Mouse (Mus musculus) layer of hippocampus, adult 11-12 months (tissue): Measurements from ENCODE around the gene Tacc2.
"Not testable (repeated sequence)": the region's sequence is repeated elsewhere in the genome, so short reads cannot be mapped to it uniquely, and the experiment has no call there.

Experiments used
- DNase-seq: peaks from one replicate; pipeline ENCODE4 v3.0.0; 2022; ENCODE audit warnings: low spot score

The Tacc2 gene

DNA sequence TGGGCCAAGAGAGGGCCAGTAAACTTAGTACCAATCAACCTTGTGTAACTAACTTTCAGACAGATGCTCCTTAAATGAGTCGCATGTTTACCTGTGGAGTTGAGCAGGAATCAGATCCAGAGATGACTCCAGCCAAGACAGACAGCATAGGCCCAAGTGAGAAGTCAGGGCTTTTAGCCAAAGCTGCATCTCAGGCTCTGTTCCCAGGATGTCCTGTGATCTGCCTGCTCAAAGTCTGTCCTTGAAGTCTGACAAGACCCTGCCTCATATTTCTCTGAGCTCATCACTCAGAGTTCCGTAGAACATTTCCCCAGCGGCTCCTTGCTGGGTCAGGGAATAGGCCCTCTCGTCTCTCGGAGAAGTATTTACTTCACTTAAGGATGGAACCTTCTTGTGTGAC lies 73.4 kb downstream of the Tacc2 start:
- DNase-seq: no peak

DNA sequence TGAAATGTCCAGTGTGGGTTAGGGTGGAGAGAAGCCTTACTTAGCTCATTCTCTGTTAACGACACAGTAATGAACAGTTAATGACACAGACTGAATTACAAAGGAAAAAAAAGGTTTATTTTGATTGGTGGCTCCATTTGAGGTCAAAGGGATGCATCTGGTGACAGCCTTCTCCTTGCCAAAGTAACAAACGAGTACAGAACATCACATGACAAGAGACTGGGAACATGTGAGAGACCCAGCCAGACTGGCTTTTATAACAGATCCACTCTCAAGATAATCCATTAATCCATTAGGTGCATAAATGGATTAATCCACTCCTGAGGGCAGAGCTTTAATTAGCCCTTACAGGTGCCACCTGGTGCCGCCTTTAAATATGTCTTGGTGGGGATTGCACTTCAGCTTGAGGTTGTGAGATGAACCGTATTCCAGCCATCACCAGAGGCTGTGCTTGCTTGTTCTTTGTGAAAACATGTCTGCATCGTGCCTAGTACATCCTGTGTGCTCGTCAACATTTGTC lies 75.9 kb downstream of the Tacc2 start:
- DNase-seq: no peak

DNA sequence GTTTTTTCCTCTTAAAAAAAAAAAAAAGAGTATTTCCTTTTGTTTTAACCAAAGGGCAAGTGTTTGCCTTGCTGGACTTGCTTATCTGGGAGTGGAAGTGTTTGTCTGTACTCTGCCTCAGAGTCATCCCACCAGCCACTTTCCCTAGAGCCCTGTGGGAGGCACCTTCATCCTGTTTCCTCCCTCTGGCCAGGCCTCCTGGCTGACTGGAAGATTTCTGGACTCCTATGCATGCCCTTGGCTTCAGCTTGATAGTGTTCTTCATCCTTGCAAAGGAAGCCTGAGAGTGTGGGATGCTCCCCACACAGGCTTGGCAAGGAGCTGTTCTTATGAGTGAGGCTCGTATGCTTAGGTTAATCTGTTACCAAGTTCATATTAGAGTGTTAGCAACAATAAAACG lies 77.3 kb downstream of the Tacc2 start:
- DNase-seq: no peak

DNA sequence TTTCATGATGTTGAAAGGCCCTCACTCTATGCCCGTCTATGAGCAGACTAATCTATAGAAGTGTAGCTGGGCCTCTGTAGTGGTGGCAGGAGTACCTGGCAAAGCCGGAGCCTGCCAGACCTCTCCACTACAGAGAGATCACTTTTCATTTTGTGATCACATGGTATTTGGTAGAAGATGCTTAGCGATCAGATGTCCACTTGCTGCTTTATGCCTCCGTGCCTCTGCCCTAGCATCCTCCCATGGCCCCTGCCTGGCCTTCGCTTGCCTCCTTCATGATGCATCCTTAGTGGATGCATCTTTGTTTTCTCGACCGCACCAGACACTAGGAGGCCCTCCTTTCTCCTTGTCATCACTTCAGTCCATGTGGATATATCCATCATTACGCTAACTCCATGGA lies 79.7 kb downstream of the Tacc2 start:
- no peak for DNase-seq

DNA sequence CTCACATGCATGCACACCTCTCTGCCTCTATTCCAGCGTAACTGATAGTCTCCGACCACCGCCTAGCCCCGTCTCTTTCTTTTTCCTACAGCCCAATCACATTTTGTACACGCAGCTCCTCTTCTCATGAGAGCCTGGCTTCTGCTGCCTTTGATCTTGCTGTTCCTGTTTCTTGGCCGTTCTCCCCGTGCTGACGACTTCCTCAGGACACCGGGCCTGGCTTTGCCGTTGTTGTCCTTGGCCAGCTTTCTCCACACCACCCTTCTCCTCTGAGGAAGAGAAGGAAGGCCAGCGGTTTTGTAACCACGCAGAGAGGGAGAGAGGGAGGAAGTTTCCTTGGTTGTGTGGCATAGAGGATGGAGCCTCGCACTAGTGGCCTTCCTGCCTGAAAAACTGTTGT lies 80.5 kb downstream of the Tacc2 start:
- no peak for DNase-seq

DNA sequence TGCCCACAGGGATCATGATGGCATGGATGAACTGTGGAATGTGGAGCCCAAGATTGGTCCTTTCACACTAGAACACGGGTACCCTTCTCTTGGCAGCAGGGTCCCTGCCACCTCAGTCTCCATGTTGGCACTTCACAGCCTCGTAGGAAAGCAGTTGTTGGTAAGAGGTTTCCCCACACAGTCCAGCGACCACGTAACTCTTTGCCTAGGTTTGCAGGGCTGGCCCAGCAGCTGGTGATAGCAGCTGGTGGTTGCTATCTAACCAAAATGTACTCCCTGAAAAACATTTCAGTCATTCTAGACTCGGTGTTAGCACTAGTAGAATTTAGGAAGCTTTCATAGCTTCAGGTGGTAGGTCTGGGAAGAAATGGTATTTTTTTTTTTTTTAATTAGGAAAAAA lies 81.9 kb downstream of the Tacc2 start:
- no peak for DNase-seq

DNA sequence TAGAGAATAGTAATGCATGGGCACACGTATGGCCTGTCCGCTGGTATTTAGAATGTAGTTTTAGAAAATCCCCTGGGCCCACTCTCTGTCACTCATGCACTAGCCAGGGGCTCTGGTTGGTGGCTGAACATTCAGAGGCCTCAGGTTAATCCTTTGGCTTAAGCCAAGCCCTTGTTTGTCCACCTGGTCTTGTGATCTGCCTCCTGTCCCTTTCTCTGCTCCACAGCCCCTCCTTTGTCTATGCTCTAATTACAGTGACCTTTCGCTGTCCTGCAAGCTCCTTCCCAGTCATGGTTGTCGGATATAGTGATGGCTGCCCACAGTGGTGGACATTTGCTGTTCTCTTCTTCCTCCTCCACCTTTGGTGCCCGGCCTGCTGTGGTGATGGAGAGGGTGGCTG lies 85.0 kb downstream of the Tacc2 start:
- no peak for DNase-seq

DNA sequence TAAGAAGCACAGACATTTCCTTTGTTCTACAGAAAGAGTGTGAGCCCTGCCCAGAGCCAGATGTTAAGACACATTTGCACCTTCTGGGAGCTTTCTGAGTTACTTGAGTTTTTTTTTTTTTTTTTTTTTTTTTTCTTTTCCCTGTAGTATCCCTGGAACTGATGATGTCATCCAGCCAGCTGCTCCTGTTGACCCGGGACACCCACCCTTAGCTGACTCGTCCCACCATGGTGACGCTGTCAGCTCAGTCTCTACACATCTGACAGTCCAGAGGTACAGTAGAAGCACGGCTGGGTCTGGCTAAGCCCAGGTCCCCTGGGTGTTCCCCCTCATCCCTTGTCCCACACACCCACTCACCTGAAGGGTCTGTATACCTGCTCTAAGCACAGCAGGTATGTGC lies 85.6 kb downstream of the Tacc2 start:
- no peak for DNase-seq

DNA sequence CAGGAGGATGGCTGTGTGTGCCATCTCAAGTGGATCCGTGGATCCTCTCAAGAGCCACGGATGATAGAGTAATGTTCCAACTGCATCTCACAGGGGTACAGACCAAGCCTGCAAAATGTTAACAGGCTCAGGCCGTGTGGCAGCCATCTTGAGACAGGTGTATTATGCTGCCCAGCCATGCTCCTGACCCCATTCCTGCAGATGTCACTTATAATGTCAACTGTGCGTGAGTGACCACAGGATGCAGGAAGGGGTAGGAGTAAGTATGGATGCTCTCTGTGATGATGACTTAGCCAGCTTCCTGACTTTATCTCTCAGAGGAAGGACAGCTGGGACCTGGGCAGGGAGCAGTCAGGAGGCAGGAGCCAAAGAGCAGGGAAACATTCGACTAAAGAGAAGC lies 86.8 kb downstream of the Tacc2 start:
- no peak for DNase-seq

DNA sequence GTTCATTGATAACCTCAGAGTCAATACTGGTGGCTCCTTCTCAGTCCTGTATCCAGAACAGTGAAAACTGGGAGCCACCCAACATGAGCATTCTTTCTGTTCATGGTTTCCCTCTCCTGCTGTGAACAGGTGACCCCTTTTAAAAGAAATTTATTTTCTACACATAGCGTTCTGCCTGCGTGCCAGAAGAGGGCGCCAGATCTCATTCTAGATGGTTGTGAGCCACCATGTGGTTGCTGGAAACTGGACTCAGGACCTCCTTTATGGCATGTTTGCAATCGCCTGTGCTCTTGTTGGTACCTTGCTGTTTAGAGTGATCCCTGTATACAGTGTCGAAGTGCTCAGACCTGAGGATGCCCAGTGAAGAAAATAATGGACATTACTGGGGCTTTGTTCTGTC lies 87.4 kb downstream of the Tacc2 start:
- no peak for DNase-seq

DNA sequence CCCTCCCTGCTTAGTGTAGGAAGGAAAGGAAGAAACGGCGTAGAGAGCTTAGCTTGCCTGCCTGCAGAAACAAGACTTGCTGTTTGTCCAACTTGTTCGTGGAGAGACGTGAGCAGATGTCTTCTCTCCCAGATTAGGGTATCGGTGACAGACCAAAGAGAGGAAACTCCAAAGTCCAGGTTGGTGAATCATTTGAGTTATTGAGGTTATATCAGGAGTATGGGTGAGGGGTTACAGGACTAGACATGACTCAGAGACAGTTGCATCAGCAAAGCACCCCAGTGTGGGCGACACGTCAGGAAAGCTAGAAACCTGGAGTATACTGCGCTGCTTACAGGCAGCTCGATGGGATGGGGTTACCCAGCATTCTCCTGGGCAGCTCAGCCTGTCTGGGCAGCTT lies 88.1 kb downstream of the Tacc2 start:
- DNase-seq: no peak

DNA sequence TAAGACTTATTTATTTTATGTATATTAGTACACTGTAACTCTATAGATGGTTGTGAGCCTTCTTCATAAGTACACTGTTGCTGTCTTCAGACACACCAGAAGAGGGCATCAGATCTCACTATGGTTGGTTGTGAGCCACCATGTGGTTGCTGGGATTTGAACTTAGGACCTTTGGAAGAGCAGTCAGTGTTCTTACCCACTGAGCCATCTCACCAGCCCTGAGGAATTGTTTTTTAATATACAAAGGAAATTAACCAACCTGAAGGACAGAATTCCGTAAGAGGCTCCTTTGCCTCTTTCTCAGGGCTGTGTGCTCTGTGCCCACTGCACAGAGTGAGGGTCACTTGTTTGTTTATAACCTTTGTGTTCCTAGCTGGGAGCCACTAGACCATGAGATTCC lies 90.8 kb downstream of the Tacc2 start:
- DNase-seq: not testable (repeated sequence)

DNA sequence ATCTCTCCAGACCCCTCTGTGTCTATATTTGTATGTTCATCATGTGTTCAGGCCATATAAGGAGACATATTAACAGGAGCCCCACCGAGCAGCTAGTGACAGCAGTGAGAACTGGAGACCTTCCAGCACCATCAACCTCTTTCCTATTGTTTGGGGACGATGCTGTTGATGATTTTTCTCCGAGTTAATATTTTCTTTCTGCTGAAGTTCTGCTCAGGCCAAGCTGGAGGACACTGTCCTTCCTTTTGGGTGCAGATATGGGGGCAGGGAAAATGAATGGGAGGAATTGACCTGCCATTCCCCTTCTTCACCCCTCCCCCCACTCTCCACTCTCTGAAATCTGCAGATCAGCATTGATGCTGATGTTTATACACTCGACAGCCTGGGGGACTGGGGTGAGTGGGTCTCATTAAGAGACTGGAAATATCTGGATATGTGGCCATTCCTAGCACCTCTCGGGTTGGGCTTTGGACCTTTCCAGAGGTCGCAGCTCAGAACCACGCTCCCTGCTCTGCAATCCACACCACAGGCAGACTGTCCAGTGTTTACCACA lies 91.6 kb downstream of the Tacc2 start:
- peak; percentile 37 for DNase-seq

DNA sequence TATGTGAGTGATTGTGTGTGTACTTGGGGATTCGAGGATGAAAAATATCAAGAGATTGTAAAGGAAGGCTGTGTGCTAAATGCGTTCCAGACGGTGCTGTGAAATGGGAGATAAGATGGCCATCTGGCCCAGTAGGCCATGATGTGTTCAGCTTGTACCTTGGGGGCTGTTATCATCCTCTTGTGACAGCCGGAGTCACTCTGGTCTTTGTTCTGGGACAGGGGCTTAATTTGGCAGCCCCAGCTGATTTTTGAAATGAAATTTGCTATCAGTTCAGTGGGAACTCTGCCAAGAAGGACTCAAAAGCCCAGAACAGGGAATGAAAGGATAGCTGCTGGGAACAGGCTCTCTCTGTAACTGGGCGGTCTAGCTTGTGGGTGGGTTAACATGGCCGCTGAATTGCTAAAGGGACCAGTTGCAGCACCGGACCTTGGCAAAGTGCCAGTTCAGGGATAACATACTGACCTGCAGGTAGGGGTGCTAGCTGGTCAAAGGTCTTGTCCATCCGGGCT lies 92.2 kb downstream of the Tacc2 start:
- peak; percentile 27 for DNase-seq

DNA sequence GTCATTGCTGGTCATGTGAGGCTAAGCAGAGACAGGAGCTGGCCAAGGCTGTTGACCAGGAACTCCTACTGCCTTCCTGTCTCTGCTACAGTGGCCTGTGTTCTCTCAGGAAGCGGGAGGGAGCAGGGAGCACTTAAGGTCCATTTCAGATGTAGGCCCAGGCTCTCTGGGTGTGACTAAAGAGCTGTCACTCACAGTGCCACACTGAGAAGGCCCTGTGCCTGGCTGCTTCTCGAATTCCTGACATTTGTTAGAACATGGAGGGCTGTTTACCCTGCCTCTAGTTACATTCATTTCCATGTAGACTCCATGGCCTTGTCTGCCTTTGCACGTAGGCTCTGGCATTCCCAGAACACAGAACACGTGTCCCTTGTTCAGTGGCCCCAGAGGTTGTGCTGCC lies 93.1 kb downstream of the Tacc2 start:
- DNase-seq: no peak

DNA sequence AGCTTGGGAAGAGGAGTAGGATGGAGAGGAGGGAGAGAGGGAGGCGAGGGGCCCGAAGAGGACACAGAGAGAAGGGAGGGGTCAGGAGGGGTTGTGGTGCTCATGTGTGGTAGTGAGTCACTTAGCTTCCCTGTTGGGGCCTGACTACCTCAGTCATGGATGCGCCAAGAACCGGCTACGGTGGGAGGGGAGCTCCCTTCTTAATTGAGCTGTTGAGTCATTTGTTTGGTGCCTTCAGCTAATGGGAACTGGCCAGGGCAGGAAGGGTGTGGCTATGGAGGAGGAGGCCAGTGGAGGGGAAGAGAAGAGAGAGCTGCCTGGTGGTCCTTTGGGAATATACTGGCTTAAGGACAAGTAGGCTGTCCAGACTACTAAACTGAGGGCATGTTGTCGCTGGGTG lies 94.1 kb downstream of the Tacc2 start:
- DNase-seq: no peak

DNA sequence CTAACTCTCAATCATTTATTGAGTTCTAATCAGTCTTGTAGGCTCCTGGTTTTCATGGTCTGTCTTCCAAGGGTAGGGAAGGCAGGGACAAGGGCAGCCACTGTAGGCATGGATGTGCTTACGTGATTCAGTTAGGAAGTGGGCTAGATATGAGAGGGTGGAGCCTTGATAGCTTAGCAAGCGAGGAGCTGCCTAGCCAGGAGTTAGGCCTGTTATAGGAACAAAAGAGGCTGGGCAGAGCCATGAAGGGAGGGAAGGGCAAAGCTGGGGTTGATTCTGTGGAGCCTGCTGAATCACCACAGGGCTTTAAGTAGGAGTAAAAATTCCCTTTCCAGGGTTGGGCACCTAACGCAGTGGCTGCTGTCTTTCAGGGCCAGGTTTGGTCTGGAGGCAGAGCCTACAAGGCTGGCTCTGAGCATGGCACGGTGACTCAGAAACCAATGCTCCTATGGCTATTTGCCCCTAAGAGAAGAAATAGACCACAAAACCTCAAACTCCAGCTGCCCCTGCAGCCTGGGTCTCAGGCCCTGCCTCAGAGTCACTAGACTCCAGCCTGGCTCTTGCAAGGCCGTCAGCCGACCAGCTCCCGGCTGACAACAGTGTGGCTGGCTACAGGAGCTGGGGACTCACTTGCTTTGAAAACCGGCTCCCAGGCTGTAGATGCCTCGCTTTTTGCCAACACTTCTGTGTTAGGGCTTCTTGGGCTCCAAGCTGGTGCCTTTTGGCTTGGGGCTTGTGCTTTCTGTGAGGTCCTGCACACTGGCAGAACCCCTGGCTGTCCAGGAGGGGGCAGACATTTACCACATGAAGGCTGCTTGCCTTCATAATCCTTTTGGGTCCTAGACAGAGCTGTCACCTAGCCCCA lies 96.2 kb downstream of the Tacc2 start:
- DNase-seq: no peak

DNA sequence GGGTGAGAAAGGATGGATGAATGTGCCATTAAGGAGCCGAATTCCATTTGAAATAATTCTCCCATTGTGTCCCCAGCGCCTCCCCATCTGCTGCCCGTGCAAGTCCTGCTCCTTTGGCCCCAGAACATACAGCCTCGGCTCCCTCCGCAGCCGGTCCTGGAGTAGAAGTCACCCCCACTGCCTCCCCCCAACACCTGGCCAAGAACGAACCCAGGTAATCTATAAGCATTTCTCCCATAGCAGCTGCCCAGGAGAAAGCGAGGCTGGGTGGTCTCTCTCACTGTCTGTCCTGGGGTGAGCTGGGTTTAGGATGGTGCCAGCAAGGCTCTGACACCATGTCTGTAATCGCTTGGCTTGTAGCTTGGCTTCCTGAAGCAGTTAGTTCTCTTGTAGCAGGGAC lies 97.3 kb downstream of the Tacc2 start:
- no peak for DNase-seq

DNA sequence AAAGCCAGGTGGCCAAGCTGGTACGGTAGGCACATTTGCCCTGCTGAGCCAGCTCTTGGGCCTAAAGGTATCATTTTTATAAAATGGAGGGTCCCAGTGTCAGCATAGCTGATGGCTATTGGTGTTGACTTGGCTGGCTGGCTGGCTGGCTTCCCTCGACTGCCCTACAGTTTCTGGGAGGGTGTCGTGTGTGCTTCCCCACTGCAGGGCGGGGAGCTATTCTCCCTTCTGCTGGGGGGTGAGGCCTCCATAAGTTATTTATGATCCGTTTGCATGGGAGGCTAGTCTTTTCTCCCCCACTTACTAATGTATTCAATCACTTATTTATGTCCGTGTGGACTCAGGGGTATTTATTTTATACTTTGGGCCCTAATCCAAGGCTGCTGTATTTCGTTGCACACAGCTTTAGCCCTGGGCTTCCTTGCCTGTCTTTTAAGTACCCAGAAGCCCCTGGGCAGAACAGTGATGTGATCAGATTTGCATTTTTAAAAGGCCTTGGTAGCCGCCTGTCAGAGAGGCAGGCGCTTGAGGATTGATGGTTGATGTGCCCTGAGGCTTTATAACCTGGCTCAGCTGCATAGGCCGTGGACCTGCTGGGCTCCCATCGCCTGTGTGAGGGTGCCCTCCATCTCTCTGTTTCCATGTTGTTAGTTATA lies 99.8 kb downstream of the Tacc2 start:
- DNase-seq: no peak

DNA sequence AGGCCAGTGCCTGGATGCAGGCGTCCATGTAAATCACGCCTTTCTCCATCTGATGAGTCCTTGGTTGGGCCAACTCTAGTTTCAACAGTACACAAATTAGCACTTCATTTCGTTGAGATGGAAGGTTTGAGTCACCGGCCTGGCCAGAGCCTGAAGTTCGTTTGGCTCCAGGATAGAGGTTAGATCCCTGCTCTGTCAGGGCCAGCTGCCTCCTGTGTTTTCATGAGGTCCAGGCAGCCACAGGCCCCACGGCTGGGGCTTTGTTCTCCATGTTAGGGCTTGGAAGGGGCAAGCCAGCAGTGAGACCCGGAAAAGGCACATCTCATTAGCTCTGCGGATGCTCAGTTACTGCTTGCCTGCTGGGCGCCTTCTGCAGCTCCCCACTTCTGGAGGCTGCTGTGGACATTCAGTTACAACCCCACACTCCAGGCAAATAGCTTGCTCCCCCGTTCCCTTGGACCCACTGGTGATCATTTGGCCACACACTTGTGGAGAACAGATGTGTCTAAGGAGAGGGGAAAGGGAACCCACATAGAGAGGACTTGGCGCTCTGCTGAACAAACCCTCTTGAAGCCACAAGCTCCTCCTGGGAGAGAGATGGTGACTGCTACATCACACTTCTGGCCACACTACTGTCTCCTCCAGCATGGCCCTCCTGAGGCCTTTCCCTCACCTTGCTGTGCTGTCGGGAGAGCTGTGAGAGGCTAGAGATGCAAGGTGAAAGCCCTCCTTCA lies 100.5 kb downstream of the Tacc2 start:
- no peak for DNase-seq

DNA sequence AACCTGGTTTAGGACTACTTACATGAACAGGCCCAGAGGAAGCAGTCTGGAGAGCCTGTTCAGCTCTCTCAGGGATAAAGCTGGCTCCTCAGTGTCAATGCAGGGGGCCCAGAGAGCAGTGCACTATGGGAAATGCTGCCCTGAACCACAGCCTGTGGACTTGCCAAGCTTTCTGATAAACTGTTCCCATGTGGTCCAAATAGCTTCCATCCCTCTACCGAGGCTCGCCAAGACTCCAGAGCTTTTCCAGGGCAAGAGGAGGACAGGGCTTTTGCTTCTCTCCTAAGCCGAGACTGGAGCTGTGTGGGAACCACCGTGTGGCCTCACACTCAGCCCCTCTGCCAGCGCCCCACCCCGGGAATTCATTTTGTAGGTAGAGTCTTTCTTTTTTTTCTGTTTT lies 101.2 kb downstream of the Tacc2 start:
- DNase-seq: no peak

DNA sequence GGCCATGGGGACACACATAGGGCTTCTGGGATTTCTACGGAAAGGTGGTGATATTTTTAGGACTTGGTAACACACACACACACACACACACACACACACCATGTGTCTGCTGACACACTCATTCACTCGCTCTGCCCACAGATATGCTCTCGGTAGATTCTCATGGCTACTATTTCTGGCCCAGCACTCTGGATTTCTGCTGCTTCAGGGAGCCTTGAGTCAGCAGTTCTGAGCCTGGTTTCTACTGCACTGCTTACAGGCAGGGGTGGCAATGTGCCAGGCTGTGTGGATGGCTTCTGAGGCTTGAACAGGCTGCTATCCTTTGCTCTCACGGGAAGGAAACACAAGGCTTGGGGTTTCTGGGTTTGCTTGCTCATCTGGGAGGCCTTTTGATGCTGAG lies 104.6 kb downstream of the Tacc2 start:
- DNase-seq: peak; percentile 75
